Mouse (Mus musculus) cerebellum, postnatal 25 days (tissue): ENCODE data around the gene Tmprss6.

Experiments
- DNase-seq, 2 experiments: peaks; one replicate each; pipeline ENCODE4 v3.0.0; 2021; ENCODE audit warnings: mixed read lengths in 2 of 2

Gene Tmprss6

GRCm38 (mm10) chr15:78413083-78413718 lies 55.2 kb downstream of the Tmprss6 start:
- DNase-seq = no peak

- no peak for DNase-seq
These were observed 58.8 kb downstream of the Tmprss6 start for GRCm38 (mm10) chr15:78409570-78410052.

- DNase-seq = peak; percentile 92 to 95
These were observed 62.0 kb downstream of the Tmprss6 start, which contains the start of gene Mpst for GRCm38 (mm10) chr15:78406293-78406934. TSS of gene Mpst (plus strand) at chr15:78406416.

GRCm38 (mm10) chr15:78405517-78406211 lies 62.8 kb downstream of the Tmprss6 start, which contains the start of gene Tst:
TSS of gene Tst (minus strand) at chr15:78405907.
- peak; percentile 86 to 89 for DNase-seq

GRCm38 (mm10) chr15:78405098-78405497 lies 63.3 kb downstream of the Tmprss6 start:
- DNase-seq = no peak

GRCm38 (mm10) chr15:78403896-78404295 lies 64.5 kb downstream of the Tmprss6 start:
- peak; percentile 30 to 55 for DNase-seq

- DNase-seq = no peak
These were observed 65.1 kb downstream of the Tmprss6 start for GRCm38 (mm10) chr15:78403301-78403741.

GRCm38 (mm10) chr15:78402423-78402822 lies 66.0 kb downstream of the Tmprss6 start:
- DNase-seq = peak in 1 of 2 experiments; percentile 28

- peak; percentile 65 to 78 for DNase-seq
These were observed 66.5 kb downstream of the Tmprss6 start for GRCm38 (mm10) chr15:78401921-78402320.

- no peak for DNase-seq
These were observed 67.1 kb downstream of the Tmprss6 start for GRCm38 (mm10) chr15:78401345-78401744.

GRCm38 (mm10) chr15:78395478-78395962 lies 72.9 kb downstream of the Tmprss6 start, which contains the start of gene Tex33:
TSS of gene Tex33 (minus strand) at chr15:78395912.
- no peak for DNase-seq

GRCm38 (mm10) chr15:78390855-78391254 lies 77.6 kb downstream of the Tmprss6 start:
- no peak for DNase-seq
